Comparison of ENCODE assay signal across 16 mouse cellular contexts in genomic region chr14:101137426-101137825, GRCm38 (mm10).
A peak's percentile ranks its signal among the peaks of the same experiment; 100 is the strongest.
DNase-seq lines count a peak whose midpoint lies in the region; ATAC-seq and TF ChIP-seq lines count a peak whose summit lies in the region.
"Had no signal": no experiment of that assay in that cellular context is flagged by ENCODE, and none has a peak within 500 bp of the region (broad histone marks: within the 10 kb centered on the region; RNA-seq: fewer than 3 reads in every experiment).

No protein-coding gene starts in this region.

- no peak overlapping the region for H3K9ac ChIP-seq in lung, embryonic 14.5 days
- no peak overlapping the region for H3K9ac ChIP-seq in forebrain, postnatal 0 days
- H3K9ac ChIP-seq: hindbrain, embryonic 15.5 days; limb, embryonic 12.5 days; liver, postnatal 0 days; midbrain, embryonic 12.5 days had no signal

- H3K9me3 ChIP-seq in lung, embryonic 14.5 days (ENCODE audit: low read depth, low read length) = no peaks in the 10 kb centered on the region
- H3K9me3 ChIP-seq in forebrain, postnatal 0 days (ENCODE audit: low read length) = no peaks in the 10 kb centered on the region
- H3K9me3 ChIP-seq: hindbrain, embryonic 15.5 days; limb, embryonic 12.5 days; midbrain, embryonic 12.5 days had no signal

- no peak overlapping the region for H3K4me3 ChIP-seq in lung, embryonic 14.5 days (ENCODE audit: low read depth, low read length)
- no peak overlapping the region for H3K4me3 ChIP-seq in forebrain, postnatal 0 days (ENCODE audit: low read depth, low read length)
- H3K4me3 ChIP-seq: hindbrain, embryonic 15.5 days; limb, embryonic 12.5 days; midbrain, embryonic 12.5 days had no signal

- TF ChIP-seq CTCF in lung, embryonic 14.5 days (IDR thresholded peaks at IDR 0.05; ENCODE audit: low read depth) = no peak
- no peak for TF ChIP-seq CTCF in forebrain, postnatal 0 days (IDR thresholded peaks at IDR 0.05; ENCODE audit: low read depth)

- DNase-seq in adrenal gland, postnatal 10 days = peak; percentile 2
- no peak for DNase-seq in adrenal gland, postnatal 25 days
- DNase-seq in heart, adult 18-20 months = peak; percentile 4
- no peak for DNase-seq in heart, adult 8-10 months (ENCODE audit: low spot score)
- peak; percentile 32 for DNase-seq in lung, embryonic 14.5 days
- no peak for DNase-seq in lung, adult 18-20 months
- peak; percentile 52 for DNase-seq in forebrain, postnatal 0 days
- DNase-seq in testis, postnatal 10 days (ENCODE audit: low spot score) = no peak
- DNase-seq: cerebellum, adult 18-20 months; kidney, adult 2 months; kidney, postnatal 36 days; liver, postnatal 0 days; lung, postnatal 4 days had no signal

- no peak overlapping the region for H3K4me2 ChIP-seq in lung, embryonic 14.5 days
- H3K4me2 ChIP-seq in forebrain, postnatal 0 days (ENCODE audit: low read depth) = no peak overlapping the region
- H3K4me2 ChIP-seq: hindbrain, embryonic 15.5 days; limb, embryonic 12.5 days; midbrain, embryonic 12.5 days had no signal

- WGBS in lung, embryonic 14.5 days = 54% methylated on average over 6 of the region's 6 CpGs
- WGBS in forebrain, postnatal 0 days = 31% methylated on average over 6 of the region's 6 CpGs

- ATAC-seq in lung, embryonic 14.5 days (ENCODE audit: insufficient read depth) = no peak
- ATAC-seq in forebrain, postnatal 0 days = no peak
- ATAC-seq: liver, postnatal 0 days had no signal

- no peak overlapping the region for H3K27ac ChIP-seq in lung, embryonic 14.5 days (ENCODE audit: low read depth)
- H3K27ac ChIP-seq in forebrain, postnatal 0 days (ENCODE audit: low read depth, low read length) = no peak overlapping the region
- H3K27ac ChIP-seq: hindbrain, embryonic 15.5 days; limb, embryonic 12.5 days; midbrain, embryonic 12.5 days had no signal

- H3K27me3 ChIP-seq in lung, embryonic 14.5 days (ENCODE audit: insufficient read depth, low read length) = no peaks in the 10 kb centered on the region
- H3K27me3 ChIP-seq in forebrain, postnatal 0 days (ENCODE audit: insufficient read depth, low read length) = no peaks in the 10 kb centered on the region
- H3K27me3 ChIP-seq: hindbrain, embryonic 15.5 days; limb, embryonic 12.5 days; midbrain, embryonic 12.5 days had no signal

- no peaks in the 10 kb centered on the region for H3K36me3 ChIP-seq in lung, embryonic 14.5 days (ENCODE audit: insufficient read depth)
- no peaks in the 10 kb centered on the region for H3K36me3 ChIP-seq in forebrain, postnatal 0 days (ENCODE audit: insufficient read depth)
- H3K36me3 ChIP-seq: hindbrain, embryonic 15.5 days; limb, embryonic 12.5 days; midbrain, embryonic 12.5 days had no signal

- no peaks in the 10 kb centered on the region for H3K4me1 ChIP-seq in lung, embryonic 14.5 days (ENCODE audit: insufficient read depth)
- H3K4me1 ChIP-seq in forebrain, postnatal 0 days (ENCODE audit: insufficient read depth) = no peaks in the 10 kb centered on the region

Comparison
In these comparisons a context has a peak if more than half of its experiments do, and no peak if none do; other contexts are left out.
1. DNase-seq: peak in adrenal gland, postnatal 10 days (single experiment), heart, adult 18-20 months (2 of 2), lung, embryonic 14.5 days (single experiment) and forebrain, postnatal 0 days (single experiment); none in adrenal gland, postnatal 25 days (single experiment), heart, adult 8-10 months (single experiment), lung, adult 18-20 months (0 of 2) and testis, postnatal 10 days (single experiment).